Mouse (Mus musculus): ENCODE measurements around the gene Cyb5b. TPM values are rescaled to one million over a fixed set of nuclear protein-coding genes. Genes with fewer than 3 reads are reported as not detected.

Gene Cyb5b
- polyA plus RNA-seq, 1 experiment from 2014 or later, result 51.2 TPM

- no peaks in the 10 kb centered on the region for H3K9me3 ChIP-seq (replicated peaks)
- no peak overlapping the region for H3K27ac ChIP-seq
- 74% methylated on average over 3 of the region's 3 CpGs for WGBS
- no peak overlapping the region for H3K9ac ChIP-seq
- no peak overlapping the region for H3K4me2 ChIP-seq
- ATAC-seq (replicated peaks; ENCODE audit: insufficient number of reproducible peaks, insufficient read depth, low FRiP score, low read depth), result no peak
- H3K36me3 ChIP-seq, result peaks cover 50% of the 10 kb centered on the region
- H3K27me3 ChIP-seq, result no peaks in the 10 kb centered on the region
- H3K4me1 ChIP-seq (replicated peaks), result 0 out of 2 replicates have a peak, but pooled peaks cover 3% of the 10 kb centered on the region
- H3K4me3 ChIP-seq, result no peak overlapping the region
These were observed 34.6 kb downstream of the Cyb5b start for GRCm38 (mm10) chr8:107184996-107185395.

DNA sequence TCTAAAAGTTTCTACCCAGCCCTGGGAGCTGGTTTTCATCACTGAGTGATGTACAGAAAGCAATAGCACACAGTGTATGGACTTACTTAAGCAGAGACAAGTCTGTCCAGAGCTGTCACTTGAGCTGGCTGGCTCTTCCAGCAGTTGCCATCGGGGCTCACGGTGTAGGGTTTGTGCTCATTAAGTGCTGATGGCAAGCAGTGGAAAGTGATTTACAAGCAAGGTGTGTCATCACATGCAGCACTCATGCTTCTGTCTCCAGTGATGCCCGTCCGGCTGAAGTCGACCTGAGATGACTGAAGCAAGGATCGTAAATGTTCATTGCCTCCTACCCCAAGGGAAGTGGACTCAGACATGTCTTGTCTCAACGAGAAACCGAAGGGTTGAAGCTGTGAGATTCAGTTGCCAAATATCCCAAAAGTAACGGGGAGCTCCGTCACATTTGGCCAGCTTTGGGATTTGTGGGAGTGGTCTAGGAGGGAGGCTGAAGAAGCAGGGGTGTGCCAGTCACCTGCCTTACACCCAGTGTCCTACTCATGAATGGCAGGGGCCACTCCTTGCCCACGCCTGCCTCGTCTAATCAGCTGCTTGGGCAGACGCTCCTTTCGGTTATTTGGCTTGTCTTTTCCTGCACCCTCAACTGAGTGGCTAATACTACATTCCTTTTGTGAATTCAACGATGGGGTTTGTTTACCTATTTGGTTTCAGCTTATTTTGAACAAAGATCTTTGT lies 36.4 kb downstream of the Cyb5b start:
- H3K36me3 ChIP-seq, result peaks cover 35% of the 10 kb centered on the region
- no peak overlapping the region for H3K4me3 ChIP-seq
- ATAC-seq (replicated peaks; ENCODE audit: insufficient number of reproducible peaks, insufficient read depth, low FRiP score, low read depth), result no peak
- H3K27me3 ChIP-seq, result no peaks in the 10 kb centered on the region
- no peak overlapping the region for H3K27ac ChIP-seq
- no peaks in the 10 kb centered on the region for H3K9me3 ChIP-seq (replicated peaks)
- no peak overlapping the region for H3K9ac ChIP-seq
- 71% methylated on average over 15 of the region's 15 CpGs for WGBS
- no peak overlapping the region for H3K4me2 ChIP-seq
- 0 out of 2 replicates have a peak, but pooled peaks cover 3% of the 10 kb centered on the region for H3K4me1 ChIP-seq (replicated peaks)

- Histone ChIP-seq H3K4me2 (no peak overlapping the region), H3K4me3 (no peak overlapping the region), H3K9me3 (replicated peaks) (no peaks in the 10 kb centered on the region), H3K36me3 (peaks cover 29% of the 10 kb centered on the region), H3K9ac (no peak overlapping the region), H3K4me1 (replicated peaks) (0 out of 2 replicates have a peak, but pooled peaks cover 3% of the 10 kb centered on the region), H3K27ac (no peak overlapping the region), H3K27me3 (no peaks in the 10 kb centered on the region)
- WGBS, result 69% methylated on average over 5 of the region's 5 CpGs
- no peak for ATAC-seq (replicated peaks; ENCODE audit: insufficient number of reproducible peaks, insufficient read depth, low FRiP score, low read depth)
These were observed 37.2 kb downstream of the Cyb5b start for GRCm38 (mm10) chr8:107187631-107188030.

GRCm38 (mm10) chr8:107192631-107193030 lies 42.2 kb downstream of the Cyb5b start:
- Histone ChIP-seq H3K4me1 (replicated peaks) (no peaks in the 10 kb centered on the region), H3K4me2 (no peak overlapping the region), H3K4me3 (no peak overlapping the region), H3K27me3 (no peaks in the 10 kb centered on the region), H3K9me3 (replicated peaks) (no peaks in the 10 kb centered on the region), H3K27ac (no peak overlapping the region), H3K9ac (no peak overlapping the region), H3K36me3 (no peaks in the 10 kb centered on the region)
- ATAC-seq (replicated peaks; ENCODE audit: insufficient number of reproducible peaks, insufficient read depth, low FRiP score, low read depth), result no peak
- WGBS, result 57% methylated on average over 8 of the region's 8 CpGs

- H3K4me3 ChIP-seq, result no peak overlapping the region
- ATAC-seq (replicated peaks; ENCODE audit: insufficient number of reproducible peaks, insufficient read depth, low FRiP score, low read depth), result no peak
- H3K27ac ChIP-seq, result no peak overlapping the region
- no peaks in the 10 kb centered on the region for H3K36me3 ChIP-seq
- H3K9me3 ChIP-seq (replicated peaks), result no peaks in the 10 kb centered on the region
- no peaks in the 10 kb centered on the region for H3K27me3 ChIP-seq
- 67% methylated on average over 6 of the region's 6 CpGs for whole genome bisulfite sequencing
- H3K4me2 ChIP-seq, result no peak overlapping the region
- H3K9ac ChIP-seq, result no peak overlapping the region
- no peaks in the 10 kb centered on the region for H3K4me1 ChIP-seq (replicated peaks)
These were observed 42.9 kb downstream of the Cyb5b start for GRCm38 (mm10) chr8:107193331-107193730.

GRCm38 (mm10) chr8:107194786-107195451 lies 44.5 kb downstream of the Cyb5b start:
- no peak overlapping the region for H3K9ac ChIP-seq
- H3K4me1 ChIP-seq (replicated peaks), result no peaks in the 10 kb centered on the region
- H3K9me3 ChIP-seq (replicated peaks), result no peaks in the 10 kb centered on the region
- ATAC-seq (replicated peaks; ENCODE audit: insufficient number of reproducible peaks, insufficient read depth, low FRiP score, low read depth), result no peak
- H3K27ac ChIP-seq, result no peak overlapping the region
- H3K4me3 ChIP-seq, result no peak overlapping the region
- H3K36me3 ChIP-seq, result no peaks in the 10 kb centered on the region
- WGBS, result 88% methylated on average over 14 of the region's 14 CpGs
- no peak overlapping the region for H3K4me2 ChIP-seq
- H3K27me3 ChIP-seq, result no peaks in the 10 kb centered on the region

GRCm38 (mm10) chr8:107197901-107198826 lies 47.7 kb downstream of the Cyb5b start:
- no peaks in the 10 kb centered on the region for H3K9me3 ChIP-seq (replicated peaks)
- H3K4me3 ChIP-seq, result no peak overlapping the region
- ATAC-seq (replicated peaks; ENCODE audit: insufficient number of reproducible peaks, insufficient read depth, low FRiP score, low read depth), result no peak
- H3K27ac ChIP-seq, result no peak overlapping the region
- no peak overlapping the region for H3K9ac ChIP-seq
- no peaks in the 10 kb centered on the region for H3K36me3 ChIP-seq
- no peaks in the 10 kb centered on the region for H3K27me3 ChIP-seq
- 68% methylated on average over 24 of the region's 24 CpGs for WGBS
- no peak overlapping the region for H3K4me2 ChIP-seq
- peaks cover 6% of the 10 kb centered on the region; the same call in 1 of the 2 replicates for H3K4me1 ChIP-seq (replicated peaks)

DNA sequence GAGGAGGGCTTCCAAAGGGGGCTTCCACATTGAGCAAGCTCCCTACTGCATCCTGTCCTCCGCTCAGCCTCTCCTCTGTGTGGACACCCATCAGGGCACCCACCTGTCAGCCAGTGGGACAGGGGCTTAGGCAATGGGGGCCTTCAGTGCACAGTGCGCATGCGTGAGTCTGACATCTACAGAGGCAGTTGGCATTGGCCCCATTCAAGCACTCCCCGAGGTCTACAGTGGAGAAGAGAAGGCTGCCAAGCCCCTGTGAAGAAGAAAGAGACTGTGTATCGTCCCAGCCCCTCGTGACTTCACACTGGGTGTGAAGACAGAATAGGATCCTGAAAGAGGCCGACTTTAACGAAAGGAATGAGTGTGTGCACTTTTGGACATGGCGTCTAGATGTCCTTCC lies 54.7 kb downstream of the Cyb5b start:
- Histone ChIP-seq H3K4me3 (no peak overlapping the region), H3K4me1 (replicated peaks) (peaks cover 35% of the 10 kb centered on the region), H3K4me2 (no peak overlapping the region), H3K27me3 (no peaks in the 10 kb centered on the region), H3K36me3 (no peaks in the 10 kb centered on the region), H3K27ac (peak overlapping the region; percentile 80; the same call in 1 of the 2 replicates), H3K9me3 (replicated peaks) (no peaks in the 10 kb centered on the region), H3K9ac (no peak overlapping the region)
- WGBS, result 81% methylated on average over 9 of the region's 9 CpGs
- ATAC-seq (replicated peaks; ENCODE audit: insufficient number of reproducible peaks, insufficient read depth, low FRiP score, low read depth), result no peak

DNA sequence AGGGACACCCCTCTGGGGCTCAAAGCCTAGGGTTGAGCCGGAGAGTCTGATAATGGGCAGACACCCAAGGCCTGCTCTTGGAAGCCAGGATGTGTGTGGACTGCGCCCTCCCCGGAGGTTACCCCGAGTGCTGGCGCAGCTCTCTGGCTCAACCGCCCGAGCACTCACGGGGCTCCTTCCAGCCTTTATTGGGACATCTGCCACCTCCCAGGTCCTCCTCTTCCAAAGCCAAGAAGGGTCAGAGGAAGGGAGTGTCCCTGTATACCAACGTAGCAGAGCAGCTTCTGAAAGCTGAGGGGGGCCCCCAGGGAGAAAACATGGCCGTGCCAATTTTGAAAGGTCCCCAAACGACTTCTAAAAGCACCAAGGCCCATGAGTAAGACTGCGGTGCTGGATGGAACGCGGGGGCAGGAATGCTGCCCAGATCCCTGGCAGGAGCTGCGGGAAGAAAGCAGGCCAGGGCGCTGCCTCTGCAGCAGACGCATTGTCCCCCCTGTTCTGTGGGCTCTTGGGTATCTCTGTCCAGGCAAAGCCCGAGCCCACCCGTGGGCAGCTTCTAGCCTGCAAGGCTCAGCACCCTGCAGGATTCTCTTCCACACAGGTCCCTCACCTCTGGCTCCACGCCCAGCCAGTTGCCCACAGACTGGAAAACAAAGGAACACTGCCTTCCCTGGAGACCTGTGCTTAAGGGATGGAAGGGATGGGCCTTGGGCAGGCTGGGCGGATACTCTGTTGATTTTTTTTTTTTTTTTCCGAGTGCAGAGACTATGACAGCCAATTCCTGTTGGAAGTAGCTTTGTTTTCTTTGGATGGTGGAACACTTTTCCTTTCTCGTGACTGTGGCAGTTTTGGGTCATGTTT lies 55.5 kb downstream of the Cyb5b start:
- 50% methylated on average over 23 of the region's 23 CpGs for WGBS
- H3K4me3 ChIP-seq, result no peak overlapping the region
- peak overlapping the region; percentile 80 for H3K27ac ChIP-seq
- no peak overlapping the region for H3K9ac ChIP-seq
- peak; percentile 78 for ATAC-seq (replicated peaks; ENCODE audit: insufficient number of reproducible peaks, insufficient read depth, low FRiP score, low read depth)
- no peaks in the 10 kb centered on the region for H3K9me3 ChIP-seq (replicated peaks)
- H3K4me2 ChIP-seq, result peak overlapping the region; percentile 43
- no peaks in the 10 kb centered on the region for H3K27me3 ChIP-seq
- no peaks in the 10 kb centered on the region for H3K36me3 ChIP-seq
- peaks cover 35% of the 10 kb centered on the region for H3K4me1 ChIP-seq (replicated peaks)

DNA sequence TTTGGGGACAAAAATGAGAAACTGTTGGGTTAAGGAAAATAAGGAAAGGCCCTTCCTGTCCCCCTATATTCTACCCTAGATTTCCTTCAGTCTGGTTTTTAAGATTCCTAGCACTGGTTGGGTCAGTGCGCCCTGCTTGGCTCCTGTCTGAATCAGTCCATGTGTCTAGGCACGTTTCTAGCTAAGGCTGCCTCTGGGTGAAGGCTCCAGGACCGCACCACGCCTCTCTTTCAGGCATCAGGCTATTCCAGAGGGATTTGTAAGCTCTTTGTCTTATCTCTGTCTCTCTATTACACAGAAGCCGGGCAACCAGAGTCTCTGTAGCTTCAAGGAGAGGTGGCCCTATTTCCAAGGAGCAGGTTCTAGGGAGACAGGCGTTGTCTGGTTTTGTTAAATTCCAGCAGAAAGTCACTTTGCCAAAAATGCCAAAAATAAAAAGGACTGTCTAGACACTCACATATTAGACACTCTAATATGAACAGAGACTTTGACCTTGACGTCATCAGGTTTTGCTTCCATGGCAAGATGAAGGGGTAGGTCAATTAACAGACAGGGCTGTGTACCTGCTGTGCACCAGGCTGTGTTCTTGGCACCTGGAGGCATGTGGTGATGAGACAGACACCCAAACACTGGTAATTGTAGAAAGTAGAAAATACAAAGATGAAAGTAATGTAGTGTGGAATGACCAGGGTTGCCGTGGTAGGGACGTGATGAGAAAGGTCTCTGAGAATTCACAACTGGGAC lies 56.5 kb downstream of the Cyb5b start:
- Histone ChIP-seq H3K27ac (peak overlapping the region; percentile 31; the same call in 1 of the 2 replicates), H3K4me1 (replicated peaks) (peaks cover 35% of the 10 kb centered on the region), H3K9ac (no peak overlapping the region), H3K27me3 (no peaks in the 10 kb centered on the region), H3K36me3 (no peaks in the 10 kb centered on the region), H3K4me3 (no peak overlapping the region), H3K4me2 (no peak overlapping the region), H3K9me3 (replicated peaks) (no peaks in the 10 kb centered on the region)
- WGBS, result 58% methylated on average over 9 of the region's 9 CpGs
- no peak for ATAC-seq (replicated peaks; ENCODE audit: insufficient number of reproducible peaks, insufficient read depth, low FRiP score, low read depth)

Data from heart, embryonic 15.5 days (tissue).